Mouse (Mus musculus): ENCODE data around the gene Neurog1. TPM values are rescaled to one million over a fixed set of nuclear protein-coding genes. Genes with fewer than 3 reads are reported as not detected.

The Neurog1 gene
- polyA plus RNA-seq, 1 experiment from 2014 or later = not detected

DNA sequence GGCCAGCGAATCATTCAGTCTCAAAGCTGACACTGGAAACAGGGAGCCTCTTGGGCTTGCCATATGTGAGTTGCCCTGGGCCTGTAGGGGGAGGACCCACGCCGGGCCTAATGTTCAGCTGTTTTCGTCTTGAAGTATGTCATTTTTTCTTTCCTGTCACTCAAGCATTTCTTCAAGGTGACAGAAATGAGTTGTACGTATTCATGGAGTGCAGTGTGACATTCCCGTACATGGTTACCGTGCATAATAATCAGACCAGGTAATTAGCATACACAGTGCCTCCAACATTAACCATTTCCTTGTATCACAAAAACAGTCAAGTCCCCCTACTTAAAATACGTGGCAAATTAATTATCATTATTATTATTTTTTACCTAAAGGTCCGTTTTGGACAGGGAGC, 35.1 kb upstream of the Neurog1 start:
- H3K4me2 ChIP-seq (ENCODE audit: low read depth, low read length) = no peak overlapping the region
- WGBS (ENCODE audit: insufficient replicate concordance) = 62% methylated on average over 9 of the region's 9 CpGs
- no peaks in the 10 kb centered on the region for H3K36me3 ChIP-seq (ENCODE audit: control insufficient read depth, insufficient read depth)
- H3K4me1 ChIP-seq (ENCODE audit: control insufficient read depth, low read depth, low read length) = no peaks in the 10 kb centered on the region
- H3K9ac ChIP-seq (ENCODE audit: low read depth, low read length) = no peak overlapping the region
- ATAC-seq (ENCODE audit: low read depth) = no peak
- H3K27ac ChIP-seq (ENCODE audit: low read length) = no peak overlapping the region
- no peaks in the 10 kb centered on the region; the same call in 1 of the 2 replicates for H3K9me3 ChIP-seq (replicated peaks; ENCODE audit: control insufficient read depth, low read length)
- peaks cover 2% of the 10 kb centered on the region; the same call in 1 of the 2 replicates for H3K27me3 ChIP-seq (ENCODE audit: control insufficient read depth, insufficient read depth, low read depth, low read length)
- no peak overlapping the region for H3K4me3 ChIP-seq (ENCODE audit: low read depth, low read length)

DNA sequence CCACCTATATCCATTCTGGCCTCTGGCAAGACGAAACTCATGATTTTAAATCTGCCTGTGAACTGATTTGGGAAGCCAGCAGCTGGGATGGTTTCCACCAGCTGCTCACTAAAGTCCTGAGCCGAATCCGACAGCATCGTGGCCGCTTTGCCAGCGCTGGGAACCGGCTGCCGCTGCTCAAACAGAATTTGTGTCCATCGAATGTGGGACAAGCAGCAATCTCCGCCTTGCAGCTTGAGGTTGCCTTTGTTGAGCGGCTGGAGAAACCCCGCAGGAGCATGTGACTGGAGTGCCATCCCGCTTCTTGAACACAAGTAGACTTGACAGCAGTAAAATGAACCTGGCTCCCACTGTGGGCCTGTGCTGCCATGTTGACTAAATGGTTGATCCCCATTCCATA, 31.4 kb upstream of the Neurog1 start:
- Histone ChIP-seq H3K4me2 (ENCODE audit: low read depth, low read length) (no peak overlapping the region), H3K27me3 (ENCODE audit: control insufficient read depth, insufficient read depth, low read depth, low read length) (0 out of 2 replicates have a peak, but pooled peaks cover 2% of the 10 kb centered on the region), H3K9me3 (replicated peaks; ENCODE audit: control insufficient read depth, low read length) (no peaks in the 10 kb centered on the region), H3K27ac (ENCODE audit: low read length) (no peak overlapping the region), H3K4me1 (ENCODE audit: control insufficient read depth, low read depth, low read length) (no peaks in the 10 kb centered on the region), H3K9ac (ENCODE audit: low read depth, low read length) (no peak overlapping the region), H3K36me3 (ENCODE audit: control insufficient read depth, insufficient read depth) (no peaks in the 10 kb centered on the region), H3K4me3 (ENCODE audit: low read depth, low read length) (no peak overlapping the region)
- WGBS (ENCODE audit: insufficient replicate concordance) = 72% methylated on average over 13 of the region's 13 CpGs
- no peak for ATAC-seq (ENCODE audit: low read depth)

DNA sequence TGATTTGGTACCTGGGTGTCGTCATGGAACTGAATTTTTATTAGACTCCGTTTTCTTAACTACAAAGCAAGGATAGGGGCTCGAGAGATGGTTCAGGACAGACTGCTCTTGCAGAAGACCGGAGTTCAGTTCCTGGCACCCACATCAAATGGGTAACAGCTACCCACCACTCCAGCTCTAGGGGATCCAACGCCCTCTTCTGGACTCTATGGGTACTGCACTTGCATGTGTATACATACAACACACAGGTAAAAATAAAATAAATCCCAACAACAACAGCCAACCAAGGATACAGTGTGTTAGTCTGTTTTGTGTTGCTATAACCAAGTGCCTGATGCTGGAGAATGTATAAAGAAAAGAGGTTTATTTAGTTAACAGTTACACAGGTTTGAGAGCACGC, 28.4 kb upstream of the Neurog1 start:
- 67% methylated on average over 6 of the region's 6 CpGs for WGBS (ENCODE audit: insufficient replicate concordance)
- H3K4me3 ChIP-seq (ENCODE audit: low read depth, low read length) = no peak overlapping the region
- no peaks in the 10 kb centered on the region for H3K9me3 ChIP-seq (replicated peaks; ENCODE audit: control insufficient read depth, low read length)
- no peak overlapping the region for H3K4me2 ChIP-seq (ENCODE audit: low read depth, low read length)
- no peak for ATAC-seq (ENCODE audit: low read depth)
- no peaks in the 10 kb centered on the region for H3K4me1 ChIP-seq (ENCODE audit: control insufficient read depth, low read depth, low read length)
- no peak overlapping the region for H3K9ac ChIP-seq (ENCODE audit: low read depth, low read length)
- no peaks in the 10 kb centered on the region for H3K27me3 ChIP-seq (ENCODE audit: control insufficient read depth, insufficient read depth, low read depth, low read length)
- H3K36me3 ChIP-seq (ENCODE audit: control insufficient read depth, insufficient read depth) = no peaks in the 10 kb centered on the region
- no peak overlapping the region for H3K27ac ChIP-seq (ENCODE audit: low read length)

DNA sequence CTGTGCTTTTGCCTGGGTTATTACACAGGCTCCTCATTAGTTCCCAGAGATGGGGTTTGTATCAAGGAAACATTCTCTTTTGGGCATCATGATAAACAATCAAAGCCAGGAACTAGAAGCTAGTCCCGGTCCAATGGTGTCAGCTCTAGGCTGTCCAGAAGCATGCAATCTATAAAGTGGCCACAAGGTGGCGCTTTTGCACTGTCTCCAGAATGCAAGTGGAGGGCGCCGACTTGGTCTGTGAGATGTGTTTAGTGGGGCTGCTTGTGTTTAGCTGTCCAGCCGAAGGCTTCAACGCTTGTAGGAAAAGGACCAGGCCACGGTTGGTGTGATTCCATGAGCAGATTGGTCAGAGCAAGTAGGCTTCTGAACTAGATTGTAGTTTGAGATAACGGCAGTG, 27.5 kb upstream of the Neurog1 start:
- no peaks in the 10 kb centered on the region for H3K9me3 ChIP-seq (replicated peaks; ENCODE audit: control insufficient read depth, low read length)
- no peaks in the 10 kb centered on the region for H3K36me3 ChIP-seq (ENCODE audit: control insufficient read depth, insufficient read depth)
- H3K9ac ChIP-seq (ENCODE audit: low read depth, low read length) = no peak overlapping the region
- no peak overlapping the region for H3K4me2 ChIP-seq (ENCODE audit: low read depth, low read length)
- H3K4me1 ChIP-seq (ENCODE audit: control insufficient read depth, low read depth, low read length) = no peaks in the 10 kb centered on the region
- no peak overlapping the region for H3K4me3 ChIP-seq (ENCODE audit: low read depth, low read length)
- no peak for ATAC-seq (ENCODE audit: low read depth)
- no peaks in the 10 kb centered on the region for H3K27me3 ChIP-seq (ENCODE audit: control insufficient read depth, insufficient read depth, low read depth, low read length)
- 21% methylated on average over 8 of the region's 8 CpGs for WGBS (ENCODE audit: insufficient replicate concordance)
- no peak overlapping the region for H3K27ac ChIP-seq (ENCODE audit: low read length)

DNA sequence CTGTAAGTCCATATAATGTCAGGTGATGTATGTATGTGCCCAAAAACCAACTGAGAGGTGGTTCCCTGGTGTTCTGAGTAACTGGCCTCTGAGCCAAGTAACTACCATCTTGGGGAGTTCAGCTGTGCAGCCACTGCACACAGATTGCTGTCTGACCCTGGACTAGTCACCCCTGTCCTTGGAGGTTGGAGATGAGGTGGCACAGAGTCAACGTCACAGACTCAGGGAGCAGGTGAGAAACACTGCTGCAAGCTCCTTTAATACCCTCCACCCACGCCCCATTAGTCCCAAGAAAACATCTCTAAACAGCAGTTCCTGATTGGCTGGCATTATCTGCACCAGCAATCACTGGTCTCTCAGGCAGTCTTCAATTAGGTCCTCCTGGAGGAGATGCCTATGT, 23.2 kb upstream of the Neurog1 start:
- H3K9me3 ChIP-seq (replicated peaks; ENCODE audit: control insufficient read depth, low read length) = no peaks in the 10 kb centered on the region
- no peaks in the 10 kb centered on the region for H3K36me3 ChIP-seq (ENCODE audit: control insufficient read depth, insufficient read depth)
- no peak for ATAC-seq (ENCODE audit: low read depth)
- no peak overlapping the region for H3K4me2 ChIP-seq (ENCODE audit: low read depth, low read length)
- H3K27me3 ChIP-seq (ENCODE audit: control insufficient read depth, insufficient read depth, low read depth, low read length) = no peaks in the 10 kb centered on the region
- 43% methylated on average over 2 of the region's 2 CpGs for WGBS (ENCODE audit: insufficient replicate concordance)
- no peak overlapping the region for H3K27ac ChIP-seq (ENCODE audit: low read length)
- H3K9ac ChIP-seq (ENCODE audit: low read depth, low read length) = no peak overlapping the region
- H3K4me1 ChIP-seq (ENCODE audit: control insufficient read depth, low read depth, low read length) = no peaks in the 10 kb centered on the region
- H3K4me3 ChIP-seq (ENCODE audit: low read depth, low read length) = no peak overlapping the region

DNA sequence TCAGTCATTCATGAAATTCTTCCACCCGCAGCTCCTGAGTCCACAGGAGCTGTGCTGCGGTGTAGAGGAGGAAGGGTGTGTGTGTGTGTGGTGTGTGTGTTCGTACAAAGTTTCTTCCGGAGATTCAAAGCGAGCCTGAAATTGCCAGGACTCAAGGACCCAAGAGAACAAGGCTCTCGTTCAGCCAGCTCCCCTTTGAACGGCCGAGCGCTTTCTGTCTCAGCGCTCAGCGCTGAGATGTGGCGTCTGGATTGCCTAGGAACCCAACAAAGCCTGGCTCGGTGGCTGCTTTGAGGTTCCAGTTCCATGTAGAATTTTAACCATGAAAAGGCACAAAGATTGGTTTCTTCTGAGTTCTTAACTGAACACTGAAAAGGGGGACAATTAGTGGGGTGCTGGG, 18.2 kb upstream of the Neurog1 start:
- no peak for ATAC-seq (ENCODE audit: low read depth)
- H3K4me3 ChIP-seq (ENCODE audit: low read depth, low read length) = no peak overlapping the region
- no peaks in the 10 kb centered on the region for H3K36me3 ChIP-seq (ENCODE audit: control insufficient read depth, insufficient read depth)
- 61% methylated on average over 13 of the region's 13 CpGs for WGBS (ENCODE audit: insufficient replicate concordance)
- no peaks in the 10 kb centered on the region for H3K4me1 ChIP-seq (ENCODE audit: control insufficient read depth, low read depth, low read length)
- H3K9ac ChIP-seq (ENCODE audit: low read depth, low read length) = no peak overlapping the region
- no peaks in the 10 kb centered on the region for H3K27me3 ChIP-seq (ENCODE audit: control insufficient read depth, insufficient read depth, low read depth, low read length)
- no peaks in the 10 kb centered on the region for H3K9me3 ChIP-seq (replicated peaks; ENCODE audit: control insufficient read depth, low read length)
- no peak overlapping the region for H3K27ac ChIP-seq (ENCODE audit: low read length)
- no peak overlapping the region for H3K4me2 ChIP-seq (ENCODE audit: low read depth, low read length)

DNA sequence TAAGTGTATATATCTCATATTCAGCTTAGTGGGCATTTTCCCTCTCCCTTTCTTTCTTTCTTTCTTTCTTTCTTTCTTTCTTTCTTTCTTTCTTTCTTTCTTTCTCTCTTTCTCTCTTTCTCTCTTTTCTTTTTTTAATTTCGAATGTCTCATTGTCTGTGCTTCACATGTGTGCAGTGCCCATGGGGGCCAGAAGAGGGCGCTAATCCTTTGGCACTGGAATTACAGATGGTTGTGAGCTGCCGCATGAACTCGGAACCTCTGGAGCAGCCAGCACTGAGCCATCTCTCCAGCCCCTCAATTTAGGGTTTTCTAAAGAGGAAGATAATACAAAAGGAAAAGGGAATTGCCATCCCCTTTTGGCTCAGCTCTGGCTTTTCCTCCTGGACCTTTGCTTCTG, 15.4 kb upstream of the Neurog1 start:
- H3K9me3 ChIP-seq (replicated peaks; ENCODE audit: control insufficient read depth, low read length) = no peaks in the 10 kb centered on the region
- no peak overlapping the region for H3K4me2 ChIP-seq (ENCODE audit: low read depth, low read length)
- no peaks in the 10 kb centered on the region for H3K4me1 ChIP-seq (ENCODE audit: control insufficient read depth, low read depth, low read length)
- WGBS (ENCODE audit: insufficient replicate concordance) = 60% methylated on average over 4 of the region's 4 CpGs
- H3K4me3 ChIP-seq (ENCODE audit: low read depth, low read length) = no peak overlapping the region
- no peak overlapping the region for H3K9ac ChIP-seq (ENCODE audit: low read depth, low read length)
- H3K27ac ChIP-seq (ENCODE audit: low read length) = no peak overlapping the region
- H3K27me3 ChIP-seq (ENCODE audit: control insufficient read depth, insufficient read depth, low read depth, low read length) = peaks cover under 1% of the 10 kb centered on the region; the same call in 1 of the 2 replicates
- no peak for ATAC-seq (ENCODE audit: low read depth)
- H3K36me3 ChIP-seq (ENCODE audit: control insufficient read depth, insufficient read depth) = no peaks in the 10 kb centered on the region

DNA sequence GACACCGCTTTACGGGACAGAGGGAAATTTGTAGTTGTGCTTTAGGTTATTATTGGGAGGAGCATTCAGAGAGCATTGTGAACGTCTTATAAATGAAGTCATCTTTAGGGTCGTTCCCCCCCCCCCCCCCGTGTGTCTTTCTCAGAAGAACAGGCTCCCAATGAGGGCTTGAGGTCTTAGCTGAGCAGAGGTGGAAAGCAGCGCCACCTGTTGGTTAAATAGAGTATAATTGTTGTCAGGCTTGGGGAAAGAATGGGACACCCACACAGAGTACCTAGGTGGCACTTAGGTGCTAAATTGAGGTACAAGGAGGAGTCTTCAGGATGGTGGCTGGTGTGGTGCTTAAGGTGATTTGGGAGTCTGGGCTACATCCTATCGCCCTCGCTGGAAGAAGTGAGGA, 14.5 kb upstream of the Neurog1 start:
- no peak for ATAC-seq (ENCODE audit: low read depth)
- H3K4me1 ChIP-seq (ENCODE audit: control insufficient read depth, low read depth, low read length) = no peaks in the 10 kb centered on the region
- H3K4me3 ChIP-seq (ENCODE audit: low read depth, low read length) = no peak overlapping the region
- H3K27me3 ChIP-seq (ENCODE audit: control insufficient read depth, insufficient read depth, low read depth, low read length) = peaks cover 10% of the 10 kb centered on the region
- no peak overlapping the region for H3K9ac ChIP-seq (ENCODE audit: low read depth, low read length)
- H3K27ac ChIP-seq (ENCODE audit: low read length) = no peak overlapping the region
- H3K9me3 ChIP-seq (replicated peaks; ENCODE audit: control insufficient read depth, low read length) = no peaks in the 10 kb centered on the region
- H3K4me2 ChIP-seq (ENCODE audit: low read depth, low read length) = no peak overlapping the region
- no peaks in the 10 kb centered on the region for H3K36me3 ChIP-seq (ENCODE audit: control insufficient read depth, insufficient read depth)
- WGBS (ENCODE audit: insufficient replicate concordance) = 33% methylated on average over 8 of the region's 8 CpGs

DNA sequence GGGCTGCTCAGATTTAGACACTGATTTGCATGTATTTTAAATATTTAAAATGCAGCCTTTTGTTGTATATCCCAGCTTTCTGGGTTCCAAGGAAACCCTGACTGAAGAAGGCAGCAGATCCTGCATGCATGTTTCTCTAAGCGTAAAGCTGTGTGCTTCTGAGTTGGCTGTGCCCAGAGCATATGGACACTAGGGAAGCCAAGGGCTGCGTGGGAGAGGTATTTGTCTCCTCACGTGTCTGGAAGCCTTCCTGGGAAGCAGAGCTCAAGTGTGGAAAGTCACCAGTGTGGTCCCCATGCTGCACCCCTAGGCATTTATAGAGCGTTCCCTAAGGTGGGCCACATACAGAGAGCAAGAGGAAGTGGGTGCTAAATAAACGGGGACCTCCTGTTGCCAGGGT, 13.7 kb upstream of the Neurog1 start:
- H3K4me3 ChIP-seq (ENCODE audit: low read depth, low read length) = no peak overlapping the region
- no peaks in the 10 kb centered on the region for H3K36me3 ChIP-seq (ENCODE audit: control insufficient read depth, insufficient read depth)
- peaks cover 16% of the 10 kb centered on the region for H3K27me3 ChIP-seq (ENCODE audit: control insufficient read depth, insufficient read depth, low read depth, low read length)

DNA sequence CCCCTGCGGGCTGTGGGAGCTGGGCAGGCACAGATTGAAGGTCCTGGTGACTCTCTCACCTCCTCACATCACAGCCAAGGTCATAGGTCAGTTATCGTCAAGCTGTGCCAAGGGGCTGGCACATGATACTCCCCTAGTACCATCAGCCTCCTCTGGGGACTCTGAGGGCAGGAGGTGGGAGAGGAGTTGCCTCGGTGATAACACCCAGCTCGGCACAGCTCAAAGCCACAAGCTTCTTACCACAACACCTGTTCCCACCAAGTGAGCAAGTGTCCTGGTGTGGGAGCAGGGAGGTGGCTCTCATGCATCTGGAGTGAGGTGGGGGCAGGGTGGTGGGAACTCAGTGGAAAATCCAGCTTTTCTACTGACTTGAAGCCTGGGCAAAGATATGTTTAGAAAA, 10.3 kb upstream of the Neurog1 start:
- no peak overlapping the region for H3K4me2 ChIP-seq (ENCODE audit: low read depth, low read length)
- H3K36me3 ChIP-seq (ENCODE audit: control insufficient read depth, insufficient read depth) = no peaks in the 10 kb centered on the region
- H3K9ac ChIP-seq (ENCODE audit: low read depth, low read length) = no peak overlapping the region
- H3K4me3 ChIP-seq (ENCODE audit: low read depth, low read length) = no peak overlapping the region
- H3K9me3 ChIP-seq (replicated peaks; ENCODE audit: control insufficient read depth, low read length) = no peaks in the 10 kb centered on the region
- H3K27ac ChIP-seq (ENCODE audit: low read length) = no peak overlapping the region
- WGBS (ENCODE audit: insufficient replicate concordance) = 27% methylated on average over 4 of the region's 4 CpGs
- no peak for ATAC-seq (ENCODE audit: low read depth)
- H3K4me1 ChIP-seq (ENCODE audit: control insufficient read depth, low read depth, low read length) = no peaks in the 10 kb centered on the region
- peaks cover 48% of the 10 kb centered on the region for H3K27me3 ChIP-seq (ENCODE audit: control insufficient read depth, insufficient read depth, low read depth, low read length)

More for the DNA sequence above, 13.7 kb upstream of the Neurog1 start:
- Histone ChIP-seq H3K9ac (ENCODE audit: low read depth, low read length) (no peak overlapping the region), H3K9me3 (replicated peaks; ENCODE audit: control insufficient read depth, low read length) (no peaks in the 10 kb centered on the region), H3K4me1 (ENCODE audit: control insufficient read depth, low read depth, low read length) (no peaks in the 10 kb centered on the region), H3K4me2 (ENCODE audit: low read depth, low read length) (no peak overlapping the region), H3K27ac (ENCODE audit: low read length) (no peak overlapping the region)
- WGBS (ENCODE audit: insufficient replicate concordance) = 39% methylated on average over 5 of the region's 5 CpGs
- no peak for ATAC-seq (ENCODE audit: low read depth)

Measured in liver, embryonic 16.5 days (tissue).